Mouse (Mus musculus): ENCODE results near the gene Asna1. TPM values are rescaled to one million over a fixed set of nuclear protein-coding genes. Genes with fewer than 3 reads are reported as not detected.

The Asna1 gene
- total RNA-seq, 2 experiments from 2014 or later, result 13.5 to 20.8 TPM

DNA sequence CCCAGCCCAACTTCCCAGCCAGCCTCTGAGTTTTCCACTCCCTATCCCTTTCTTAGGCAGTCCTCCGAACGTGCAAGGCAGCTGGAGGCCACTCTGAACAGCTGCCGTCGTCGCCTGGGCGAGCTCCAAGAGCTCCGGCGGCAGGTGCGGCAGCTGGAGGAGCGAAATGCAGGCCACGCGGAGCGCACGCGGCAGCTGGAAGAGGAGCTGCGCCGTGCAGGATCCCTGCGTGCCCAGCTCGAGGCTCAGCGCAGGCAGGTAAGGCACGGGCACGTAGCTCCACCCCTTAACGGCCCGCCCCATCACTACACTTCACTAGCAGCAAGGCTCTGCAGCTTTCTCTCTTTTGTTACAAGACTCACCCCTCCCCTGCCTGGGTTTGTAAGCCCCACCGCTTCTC lies 29.4 kb downstream of the Asna1 start:
- no peak for ATAC-seq (replicated peaks; ENCODE audit: low FRiP score, poor library complexity, severe bottlenecking)

DNA sequence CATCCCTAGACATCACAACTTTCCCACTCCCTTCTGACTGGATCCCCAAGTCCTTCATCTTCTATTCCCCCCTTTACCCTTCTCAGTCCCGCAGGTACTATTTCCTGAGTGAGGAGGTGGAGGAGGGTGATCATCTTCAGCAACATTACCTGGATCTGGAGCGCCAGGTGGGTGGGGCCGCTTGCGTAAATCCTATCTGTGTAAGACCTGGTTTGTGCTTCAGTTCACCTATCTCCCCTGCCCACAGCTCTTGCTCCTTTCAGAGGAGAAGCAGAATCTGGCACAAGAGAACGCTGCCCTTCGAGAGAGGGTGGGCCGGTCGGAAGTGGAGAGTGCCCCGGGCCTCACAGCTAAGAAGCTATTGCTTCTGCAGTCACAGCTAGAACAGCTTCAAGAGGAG lies 30.7 kb downstream of the Asna1 start:
- ATAC-seq (replicated peaks; ENCODE audit: low FRiP score, poor library complexity, severe bottlenecking), result no peak

DNA sequence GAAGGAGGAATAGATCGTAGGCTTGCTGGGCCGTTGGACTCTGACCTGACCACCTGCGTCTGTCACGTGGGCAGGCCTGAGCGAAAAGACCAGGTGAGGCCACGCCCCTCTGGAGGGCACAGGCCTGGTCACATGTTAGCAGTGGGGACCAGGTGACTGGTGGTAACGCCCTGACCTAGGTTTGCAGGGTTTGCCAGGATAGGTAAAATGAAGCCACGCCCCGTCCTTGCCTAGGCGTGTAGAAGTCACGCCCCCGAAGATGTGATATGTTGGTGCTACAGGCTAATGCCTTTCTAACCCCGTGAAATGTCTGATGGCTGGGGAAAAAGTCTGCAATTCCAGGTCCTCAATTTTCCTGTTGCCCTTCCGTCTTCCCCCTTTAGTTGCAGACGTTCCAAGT lies 34.2 kb downstream of the Asna1 start:
- peak; percentile 44 for ATAC-seq (replicated peaks; ENCODE audit: low FRiP score, poor library complexity, severe bottlenecking)

DNA sequence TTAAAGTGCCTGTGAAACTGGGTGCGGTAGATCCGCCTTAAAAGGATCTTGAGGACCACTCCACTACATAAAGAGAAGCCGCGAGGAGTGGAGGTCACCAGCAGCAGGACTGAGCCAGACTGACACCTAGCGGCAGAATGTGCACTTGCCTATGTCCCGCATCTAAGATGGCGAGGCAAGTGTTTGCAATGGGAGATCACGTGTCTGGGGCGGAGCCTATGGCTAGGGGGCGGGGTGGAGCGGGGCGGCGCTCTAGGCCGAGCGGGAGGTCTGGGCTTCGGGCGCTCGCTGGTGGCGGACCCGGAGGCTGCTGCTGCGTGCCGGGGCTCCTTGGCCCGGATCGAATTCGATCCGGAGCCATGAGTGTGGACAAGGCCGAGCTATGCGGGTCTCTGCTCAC lies 34.7 kb downstream of the Asna1 start, which contains the start of gene Hook2:
Gene Hook2, plus strand, starts transcription at position 255 of the 400 bp plus-strand sequence.
- ATAC-seq (replicated peaks; ENCODE audit: low FRiP score, poor library complexity, severe bottlenecking), result peak; percentile 80

DNA sequence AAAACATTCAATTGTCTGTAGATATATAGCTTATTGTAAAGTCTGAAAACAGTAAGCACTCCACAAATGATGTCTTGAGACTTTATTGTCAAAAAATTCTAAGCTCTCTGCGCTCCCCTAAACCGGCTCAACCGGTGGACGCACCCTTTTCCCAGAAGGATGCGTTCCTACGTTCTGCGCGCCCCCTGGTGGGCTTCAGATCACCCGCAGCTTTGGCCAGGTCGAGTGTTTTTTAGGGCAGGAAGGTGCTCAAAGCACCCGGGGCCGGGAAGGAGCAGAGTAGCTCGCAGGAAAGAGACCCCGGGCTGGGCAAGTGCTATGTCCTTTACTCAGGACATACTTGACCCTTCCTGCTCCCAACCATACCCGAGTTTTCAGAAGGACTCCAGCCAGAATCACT lies 35.3 kb downstream of the Asna1 start:
- peak; percentile 73 for ATAC-seq (replicated peaks; ENCODE audit: low FRiP score, poor library complexity, severe bottlenecking)

DNA sequence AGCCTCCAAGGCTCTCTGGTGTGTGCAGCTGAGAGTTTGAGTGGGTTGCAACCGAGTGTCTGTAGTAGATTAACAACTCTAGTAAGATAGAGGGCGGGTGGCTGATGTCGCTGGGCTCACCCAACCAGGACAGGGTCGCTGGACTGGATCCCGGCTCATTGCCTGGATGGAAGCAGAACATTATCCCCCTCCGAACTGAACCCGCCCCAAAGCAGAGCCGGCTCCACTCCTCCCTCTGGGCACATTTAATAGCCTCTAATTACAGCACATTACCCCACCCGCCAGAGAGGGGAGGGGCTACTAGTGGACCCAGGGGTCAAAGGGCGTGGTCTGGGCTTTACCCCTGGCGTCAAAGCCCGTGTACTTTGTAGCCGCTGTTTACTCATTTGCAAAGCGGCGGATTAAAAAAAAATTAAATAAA lies 35.8 kb downstream of the Asna1 start:
- peak; percentile 23; the same call in 1 of the 2 replicates for ATAC-seq (replicated peaks; ENCODE audit: low FRiP score, poor library complexity, severe bottlenecking)

DNA sequence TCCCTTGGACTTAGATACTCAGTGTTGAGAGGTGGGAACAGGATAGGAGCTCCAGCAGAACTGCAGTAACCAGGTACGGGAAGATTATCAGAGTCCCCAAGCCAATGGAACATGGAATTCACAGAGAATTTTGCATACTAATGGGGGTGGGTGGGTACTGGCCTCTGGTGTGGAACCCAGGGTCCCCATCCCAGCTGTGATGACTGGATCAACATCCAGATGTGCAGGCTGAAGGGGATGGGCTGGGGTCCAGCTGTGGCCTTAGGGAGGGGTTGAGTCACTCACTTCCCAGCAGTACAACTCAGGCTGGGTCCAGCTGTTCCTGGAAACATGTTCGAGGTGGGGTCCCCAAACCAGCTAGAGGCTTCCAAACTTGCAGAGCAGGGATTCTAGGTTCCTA lies 37.2 kb downstream of the Asna1 start:
- no peak for ATAC-seq (replicated peaks; ENCODE audit: low FRiP score, poor library complexity, severe bottlenecking)

DNA sequence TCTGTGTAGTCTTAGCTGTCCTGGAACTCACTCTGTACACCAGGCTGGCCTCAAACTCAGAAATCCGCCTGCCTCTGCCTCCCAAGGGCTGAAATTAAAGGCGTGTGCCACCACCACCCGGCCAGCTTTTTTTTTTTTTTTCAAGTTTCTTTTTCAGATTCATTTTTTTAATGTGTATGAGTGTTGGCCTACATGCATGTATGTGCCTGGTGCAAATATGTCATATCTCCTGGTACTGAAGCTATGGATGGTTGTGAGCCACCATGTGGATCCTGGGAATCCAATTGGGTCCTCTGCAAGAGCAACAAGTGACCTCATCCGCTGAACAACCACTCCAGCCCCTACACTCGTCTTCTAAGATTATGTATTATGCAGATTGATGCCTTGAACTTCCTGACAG lies 37.7 kb downstream of the Asna1 start:
- ATAC-seq (replicated peaks; ENCODE audit: low FRiP score, poor library complexity, severe bottlenecking), result no peak

DNA sequence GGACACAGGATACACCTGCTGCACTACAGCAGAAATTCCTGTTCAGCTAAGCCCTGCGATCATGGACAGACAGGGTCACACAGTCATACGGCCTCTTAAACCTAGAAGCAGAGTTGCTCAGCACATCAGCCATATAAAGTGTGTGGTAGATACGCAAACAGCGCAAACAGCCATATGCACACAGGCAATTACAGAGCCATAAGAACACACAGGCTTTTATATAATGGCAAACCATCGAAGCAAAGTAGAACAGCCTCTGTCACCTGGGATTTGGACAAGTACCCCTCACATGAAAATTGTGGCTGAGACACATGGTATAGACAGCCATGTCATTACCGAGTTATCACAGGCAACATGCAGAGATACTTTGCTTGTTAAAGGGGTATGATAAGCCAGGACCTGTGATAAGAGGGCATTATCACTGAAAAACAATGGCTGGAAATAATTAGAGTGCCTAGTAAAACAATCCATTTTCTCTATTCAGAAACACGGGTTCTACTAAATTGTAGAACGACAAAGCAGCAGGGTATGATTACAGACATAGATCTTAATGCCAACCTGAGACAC lies 38.6 kb downstream of the Asna1 start:
- ATAC-seq (replicated peaks; ENCODE audit: low FRiP score, poor library complexity, severe bottlenecking), result no peak

DNA sequence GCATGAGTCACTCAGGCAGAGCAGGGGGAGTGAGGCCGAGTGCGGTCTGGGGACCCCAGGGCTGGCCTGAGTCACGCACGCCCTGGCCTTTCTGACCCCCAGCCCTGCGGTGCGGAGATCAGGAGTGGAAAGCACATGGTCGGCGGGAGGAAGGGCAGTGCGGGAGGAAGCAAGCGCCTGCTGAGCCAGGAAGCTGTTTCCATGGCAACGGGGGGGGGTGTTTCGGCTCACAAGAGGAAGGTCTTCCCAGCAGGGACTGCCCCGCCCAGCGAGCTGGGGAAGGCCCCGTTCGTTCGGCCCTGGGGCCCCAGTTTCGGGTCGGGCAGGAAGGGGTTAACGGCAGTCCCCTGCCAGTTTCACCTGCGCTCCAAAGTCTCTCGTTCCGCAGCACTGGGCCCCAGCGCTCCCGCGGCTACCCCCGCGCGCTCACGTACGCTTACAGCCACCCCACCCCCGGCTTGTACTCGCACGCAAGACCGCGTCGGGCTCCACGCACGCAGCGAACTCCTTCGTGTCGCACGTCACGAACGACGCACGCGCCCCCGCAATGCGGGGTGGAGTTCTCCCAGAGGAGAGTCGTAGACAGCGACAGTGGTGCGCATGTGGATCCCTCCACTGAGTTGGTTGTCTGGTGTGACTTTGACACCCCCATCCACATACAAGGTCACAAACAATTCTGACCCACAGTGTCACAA lies 39.2 kb downstream of the Asna1 start:
- peak; percentile 6; the same call in 1 of the 2 replicates for ATAC-seq (replicated peaks; ENCODE audit: low FRiP score, poor library complexity, severe bottlenecking)

DNA sequence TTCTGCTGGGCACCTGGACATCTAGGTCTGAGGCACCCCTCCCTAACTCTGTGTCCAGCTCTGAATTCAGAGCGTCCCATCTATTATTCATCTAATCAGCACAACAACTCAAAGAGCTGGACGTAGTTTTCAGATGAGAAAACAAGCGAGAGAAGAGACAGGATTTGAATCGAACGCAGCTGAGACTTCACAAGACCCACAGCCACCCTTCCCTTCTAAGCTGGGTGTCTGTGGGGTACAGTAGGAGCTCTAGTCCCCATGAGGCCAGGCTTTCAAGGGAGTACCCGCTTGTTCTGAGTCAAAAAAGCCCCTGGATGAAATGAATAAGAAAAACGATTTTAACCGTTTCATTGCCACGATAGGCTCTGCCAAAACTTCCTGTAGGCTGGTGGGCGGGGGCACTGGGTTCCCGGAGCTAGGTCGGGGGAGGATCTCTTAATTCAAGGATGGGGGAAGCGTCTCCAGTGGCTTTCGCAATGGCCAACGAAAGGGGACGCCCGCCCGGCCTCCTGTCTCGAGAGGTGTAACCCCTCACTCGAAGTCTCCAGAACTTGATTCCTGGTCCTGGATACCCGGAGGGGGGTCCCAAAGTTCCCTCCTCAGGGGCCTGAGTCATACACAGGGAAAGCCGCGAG lies 39.9 kb downstream of the Asna1 start:
- ATAC-seq (replicated peaks; ENCODE audit: low FRiP score, poor library complexity, severe bottlenecking), result no peak

DNA sequence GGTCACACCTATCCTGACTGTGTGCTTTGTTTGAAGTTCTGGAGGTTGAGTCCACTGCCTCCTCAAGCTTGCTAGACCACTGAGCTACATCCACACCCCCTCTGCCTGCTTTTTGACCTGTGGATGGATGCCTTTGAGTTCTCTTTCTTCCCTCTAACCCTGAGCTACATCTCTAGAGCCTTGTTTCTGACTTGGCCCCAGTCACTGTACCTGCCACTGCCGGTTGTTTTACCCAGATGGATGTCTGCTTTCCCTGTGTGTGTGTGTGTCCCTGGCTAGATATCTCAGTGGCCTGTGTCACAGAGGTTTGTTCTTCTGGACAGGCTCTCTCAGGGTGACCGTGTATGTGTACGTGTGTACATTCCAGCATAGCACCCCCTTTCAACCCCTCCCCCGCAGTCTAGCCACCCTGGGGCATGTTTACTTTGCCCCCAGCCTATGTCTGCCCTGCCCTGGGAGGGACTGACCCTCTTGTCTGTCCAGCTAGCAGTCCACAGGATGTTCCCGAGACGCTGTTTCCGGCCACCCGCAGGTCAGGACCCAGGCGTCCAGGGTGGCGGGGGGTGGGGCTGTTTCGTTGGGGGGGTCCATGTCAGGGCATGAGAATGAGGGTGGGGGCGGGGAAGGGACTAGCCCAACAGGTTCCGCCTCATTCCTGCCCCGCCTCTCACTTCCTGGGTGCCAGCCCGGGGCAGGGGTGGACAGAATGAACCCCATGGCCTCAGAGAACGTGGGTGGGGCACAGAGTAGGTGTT lies 40.6 kb downstream of the Asna1 start:
- ATAC-seq (replicated peaks; ENCODE audit: low FRiP score, poor library complexity, severe bottlenecking), result no peak

DNA sequence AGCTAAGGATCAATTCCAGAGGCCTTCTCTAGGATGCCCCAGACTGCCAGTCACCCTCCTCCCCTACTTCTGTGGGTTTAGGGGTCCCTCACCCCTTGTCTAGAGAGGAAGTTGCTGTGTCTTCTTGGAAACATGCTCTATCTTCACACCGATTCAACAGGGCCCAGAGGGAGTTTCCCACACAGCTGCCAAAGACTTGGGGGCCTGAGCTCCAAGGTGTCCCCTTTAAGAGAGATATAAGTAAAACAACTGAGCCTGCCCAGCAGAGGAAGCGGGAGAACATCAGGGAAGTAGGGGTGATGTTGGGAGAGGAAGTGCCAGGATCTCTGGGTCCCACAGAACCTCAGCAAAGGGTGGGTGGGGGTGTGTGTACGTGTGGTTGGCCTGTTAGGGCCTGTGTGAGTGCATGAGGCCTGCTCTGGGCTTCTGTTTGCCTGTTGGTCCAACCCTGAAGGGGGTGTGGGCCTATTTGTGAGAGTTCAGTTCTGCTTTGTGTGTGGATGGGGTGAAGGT lies 42.5 kb downstream of the Asna1 start:
- ATAC-seq (replicated peaks; ENCODE audit: low FRiP score, poor library complexity, severe bottlenecking), result no peak

DNA sequence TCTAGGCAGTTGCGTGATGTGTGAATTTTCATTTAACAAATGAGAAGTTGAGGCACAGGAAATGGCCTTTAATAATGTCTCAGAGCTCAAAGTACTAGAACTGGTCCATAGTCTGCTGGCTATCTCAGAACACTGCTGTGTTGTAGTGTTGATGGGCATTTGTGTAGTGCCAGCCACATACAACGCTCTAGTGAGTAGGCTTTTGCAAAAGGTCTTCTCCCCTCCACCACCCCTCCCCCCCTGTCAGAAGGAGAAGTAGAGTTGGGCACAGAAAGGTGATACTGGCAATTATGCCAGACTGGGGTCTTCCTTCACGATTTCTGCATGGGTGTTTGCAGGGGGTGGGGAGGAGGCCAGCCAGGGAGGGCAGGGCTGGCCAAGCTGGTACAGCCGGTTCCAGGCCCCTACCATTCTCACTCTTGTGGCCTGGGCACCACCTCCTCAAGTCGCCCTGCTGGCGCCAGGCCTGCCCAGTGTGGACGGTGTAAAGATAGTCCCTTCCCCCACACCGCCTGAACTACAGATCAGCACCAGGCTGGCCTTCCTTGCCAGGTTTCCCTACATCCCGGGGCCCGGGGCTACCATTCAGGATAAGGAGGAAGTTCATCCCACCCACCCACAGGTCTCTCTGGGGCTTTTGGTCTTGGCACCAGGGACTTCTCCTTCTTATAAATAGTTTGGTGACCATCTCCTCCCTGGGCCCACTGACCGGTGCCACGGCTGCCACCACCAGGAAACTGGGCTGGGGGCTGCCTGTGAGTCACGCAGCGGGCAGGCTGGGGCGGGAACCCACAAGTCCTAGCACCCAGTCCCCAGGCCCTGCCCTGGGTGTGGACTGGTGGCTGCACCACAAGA lies 43.2 kb downstream of the Asna1 start:
- no peak for ATAC-seq (replicated peaks; ENCODE audit: low FRiP score, poor library complexity, severe bottlenecking)

DNA sequence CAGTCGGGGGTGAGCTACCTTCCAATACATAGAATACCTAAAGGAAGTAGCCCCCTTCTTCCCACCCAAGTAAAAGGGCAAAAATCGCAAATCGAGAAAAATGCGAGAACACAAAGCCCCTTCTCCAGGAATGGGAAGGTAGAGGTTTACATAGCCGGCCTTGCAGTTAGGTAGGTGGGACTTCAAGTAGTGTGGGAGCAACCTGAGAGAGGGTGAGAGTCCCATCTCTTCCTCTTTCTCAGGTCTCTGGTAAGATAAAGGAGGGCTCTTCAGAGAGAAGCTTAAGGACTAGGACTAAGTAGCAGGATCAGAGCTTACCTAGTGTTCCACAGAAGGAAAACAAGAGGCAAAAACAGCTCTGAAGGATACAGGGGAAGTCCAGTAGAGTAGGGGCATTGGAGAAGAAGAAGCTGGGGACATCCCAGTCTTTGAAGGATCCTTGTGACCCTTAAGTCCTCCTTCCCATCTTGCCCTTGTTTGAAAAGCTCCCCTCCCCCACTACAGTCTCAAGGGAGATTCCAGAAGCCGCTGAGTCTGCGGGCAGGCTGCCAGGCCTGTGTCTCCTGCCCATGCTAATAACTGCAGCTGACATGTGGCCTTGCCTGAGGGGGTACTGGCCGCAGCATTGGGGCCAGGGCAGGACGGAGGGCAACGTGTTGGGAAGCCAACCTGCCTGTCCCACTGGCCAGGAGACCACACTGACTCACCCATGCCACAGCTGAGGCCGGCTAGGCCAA lies 44.3 kb downstream of the Asna1 start:
- no peak for ATAC-seq (replicated peaks; ENCODE audit: low FRiP score, poor library complexity, severe bottlenecking)

DNA sequence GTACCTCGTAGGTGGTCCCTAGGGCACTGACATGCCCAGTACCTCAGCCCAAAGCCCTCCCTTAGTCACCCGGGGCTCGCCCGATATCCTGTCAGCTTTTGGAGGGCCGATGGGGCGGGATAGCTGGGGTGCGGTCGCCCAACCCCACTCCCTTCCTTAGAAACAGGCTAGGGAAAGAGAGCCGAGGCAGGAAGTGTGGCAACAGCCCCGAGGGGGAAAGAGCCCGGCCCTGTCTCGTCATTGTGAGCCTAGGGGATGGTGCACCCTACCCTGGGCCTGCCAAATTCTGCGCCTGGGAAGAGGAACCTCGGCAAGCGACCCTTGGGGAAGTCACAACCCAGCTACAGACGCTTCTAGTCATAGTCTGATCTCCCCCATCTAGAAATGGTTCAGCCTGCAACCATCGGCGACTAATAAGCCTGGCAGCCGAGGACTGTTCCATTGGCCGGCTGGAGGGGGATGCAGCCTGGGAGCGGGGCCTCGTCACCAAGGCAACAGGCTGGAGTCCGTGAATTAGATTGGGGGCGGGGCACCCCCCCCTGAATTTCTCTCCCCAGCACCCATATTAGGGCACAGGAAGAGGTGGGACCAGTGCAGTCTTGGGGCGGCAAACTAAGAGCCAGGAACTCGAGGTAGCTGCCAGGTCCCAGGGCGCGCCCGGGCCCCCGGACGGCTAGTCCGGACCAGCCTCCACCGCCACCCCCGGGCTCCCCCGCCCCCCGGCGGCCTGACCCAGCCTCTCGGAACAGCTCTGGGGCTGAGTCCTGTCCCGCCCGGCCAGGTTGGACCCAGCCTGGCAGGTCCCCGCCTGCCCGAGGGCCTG lies 45.3 kb downstream of the Asna1 start:
- peak; percentile 62 for ATAC-seq (replicated peaks; ENCODE audit: low FRiP score, poor library complexity, severe bottlenecking)

DNA sequence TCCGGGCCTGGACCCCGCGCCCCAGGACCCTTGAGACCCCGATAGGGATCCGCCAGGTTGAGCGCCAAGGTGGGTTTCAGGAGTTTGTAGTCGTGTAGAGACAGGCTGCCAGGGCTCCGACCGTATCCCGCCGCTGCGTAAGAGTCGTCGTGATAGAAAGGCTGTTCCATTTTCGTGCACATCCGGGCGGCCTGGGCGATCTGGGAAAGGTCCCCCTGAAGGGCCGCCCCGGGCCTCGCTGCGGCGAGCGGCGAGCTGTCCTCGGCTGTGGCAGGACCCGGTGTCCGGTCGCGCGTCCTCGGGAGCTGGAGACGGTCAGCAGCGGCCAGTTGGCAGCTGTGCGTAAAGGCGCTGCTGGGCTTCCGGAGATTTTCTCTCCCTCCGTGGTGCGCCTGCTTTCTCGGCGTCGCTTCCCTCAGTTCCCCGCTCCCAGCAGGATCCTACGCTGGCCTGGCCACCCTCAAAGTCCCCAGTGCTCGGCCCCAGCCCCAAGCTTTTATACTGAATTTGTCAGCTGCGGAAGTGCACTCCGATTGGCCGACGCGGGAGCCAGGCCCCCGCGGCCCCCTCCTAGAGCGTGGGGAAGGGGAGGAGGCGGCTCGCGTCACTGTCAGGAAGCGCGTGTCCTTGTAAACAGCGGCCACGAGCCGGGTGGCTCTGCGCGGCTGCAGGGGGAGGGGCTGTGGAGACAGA lies 46.7 kb downstream of the Asna1 start, which contains the start of gene Junb:
Gene Junb, minus strand, starts transcription at position 471 of the 693 bp plus-strand sequence.
- no peak for ATAC-seq (replicated peaks; ENCODE audit: low FRiP score, poor library complexity, severe bottlenecking)

Measured in erythroblast, adult 5-6 weeks (primary cell).